Mouse (Mus musculus): Measurements from ENCODE around the gene Plpp7.
A peak's percentile ranks its signal among the peaks of the same experiment; 100 is the strongest.

Gene Plpp7

DNA sequence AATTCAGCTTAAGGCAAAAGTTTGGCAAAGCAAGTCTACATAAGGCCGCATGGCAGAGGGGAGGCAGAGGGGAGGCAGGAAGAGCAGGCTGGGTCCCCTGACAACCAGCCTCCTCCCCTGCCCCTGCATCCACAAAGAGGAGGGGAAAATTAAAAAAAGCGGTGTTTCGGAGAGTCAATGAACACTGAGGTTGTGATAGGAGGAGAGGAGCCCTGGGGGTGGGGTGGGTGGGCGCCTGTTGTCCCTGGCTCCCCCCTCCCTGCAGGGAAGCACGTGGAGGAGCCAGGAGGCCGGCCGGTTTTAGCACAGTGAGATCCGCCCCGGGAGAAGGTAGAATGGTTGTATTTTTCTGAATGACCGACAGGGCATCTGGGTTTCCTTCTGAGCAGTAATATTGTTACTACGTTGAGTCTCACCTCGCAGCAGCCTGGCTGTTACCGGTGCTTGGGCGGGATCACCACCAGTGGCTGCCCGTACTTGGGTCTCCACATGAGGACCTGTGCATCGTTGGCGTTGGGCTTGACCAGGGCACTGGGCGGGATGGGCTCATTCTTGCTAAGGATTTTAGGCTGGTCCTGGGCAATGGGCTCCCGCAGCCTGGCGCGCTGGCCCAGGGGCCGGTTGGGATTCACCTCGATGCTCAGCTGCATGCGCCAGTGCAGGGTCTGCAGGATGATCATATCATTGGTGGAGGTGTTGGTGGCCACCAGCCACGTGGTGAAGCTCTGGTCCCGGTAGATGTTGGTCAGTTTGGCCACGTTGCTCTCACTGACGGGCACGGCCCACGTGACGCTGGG, 26.3 kb upstream of the Plpp7 start:
- no peak for DNase-seq (ENCODE audit: low spot score in 2 of 2)

GRCm38 (mm10) chr2:32070747-32071146, 24.6 kb upstream of the Plpp7 start:
- no peak for DNase-seq (ENCODE audit: low spot score in 2 of 2)

DNA sequence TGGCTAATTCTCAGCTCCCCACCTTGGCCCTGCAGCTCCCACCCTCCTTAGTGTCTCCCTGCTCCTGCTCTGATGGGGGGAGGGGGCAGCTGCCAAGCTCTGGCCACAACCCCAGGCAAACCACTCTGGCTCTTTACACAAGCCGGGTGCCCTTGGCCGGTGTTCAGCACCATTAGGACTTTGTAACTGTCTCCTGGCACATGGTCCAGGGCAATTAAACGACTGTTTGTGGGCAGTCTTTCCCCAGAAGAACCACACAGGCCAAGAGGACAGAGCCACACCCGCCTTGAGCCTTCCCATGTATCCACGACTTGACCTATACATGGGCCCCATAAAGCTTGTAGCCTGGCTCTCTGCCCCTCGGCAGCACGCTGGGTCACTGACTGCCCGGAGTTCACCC, 20.9 kb upstream of the Plpp7 start:
- DNase-seq (ENCODE audit: low spot score in 2 of 2): peak; percentile 70 to 77

GRCm38 (mm10) chr2:32075368-32075767, 20.0 kb upstream of the Plpp7 start:
- no peak for DNase-seq (ENCODE audit: low spot score in 2 of 2)

GRCm38 (mm10) chr2:32077744-32078143, 17.6 kb upstream of the Plpp7 start:
- DNase-seq (ENCODE audit: low spot score in 2 of 2): no peak

- DNase-seq (ENCODE audit: low spot score in 2 of 2): peak in 1 of 2 experiments; percentile 50
Observed at GRCm38 (mm10) chr2:32078522-32078921, 16.8 kb upstream of the Plpp7 start.

DNA sequence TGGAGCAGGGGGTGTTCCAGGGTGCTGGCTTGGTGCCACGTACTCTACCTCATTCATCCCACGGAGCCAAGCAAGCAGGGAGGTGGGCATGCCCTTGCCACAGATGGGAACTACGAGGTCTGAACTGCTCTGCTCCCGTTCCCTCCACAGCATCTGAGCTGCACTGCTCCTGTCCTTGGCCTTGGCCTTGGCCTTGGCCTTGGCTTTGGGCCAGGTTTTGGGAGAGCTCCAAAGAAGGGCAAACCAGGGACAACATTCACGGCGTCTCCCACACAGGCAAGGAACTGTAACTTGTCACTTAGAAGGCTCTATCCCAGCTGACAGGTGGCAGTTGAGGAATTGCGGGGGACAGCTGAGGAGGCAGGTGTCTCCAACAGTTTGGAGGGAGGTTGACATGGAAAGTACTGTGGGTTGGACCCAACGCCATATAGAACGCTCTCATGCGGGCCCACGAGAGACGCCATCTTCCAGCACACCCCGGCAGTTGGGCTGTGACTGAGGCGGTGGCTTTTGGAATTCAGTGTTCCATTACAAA, 16.1 kb upstream of the Plpp7 start:
- DNase-seq (ENCODE audit: low spot score in 2 of 2): no peak

DNA sequence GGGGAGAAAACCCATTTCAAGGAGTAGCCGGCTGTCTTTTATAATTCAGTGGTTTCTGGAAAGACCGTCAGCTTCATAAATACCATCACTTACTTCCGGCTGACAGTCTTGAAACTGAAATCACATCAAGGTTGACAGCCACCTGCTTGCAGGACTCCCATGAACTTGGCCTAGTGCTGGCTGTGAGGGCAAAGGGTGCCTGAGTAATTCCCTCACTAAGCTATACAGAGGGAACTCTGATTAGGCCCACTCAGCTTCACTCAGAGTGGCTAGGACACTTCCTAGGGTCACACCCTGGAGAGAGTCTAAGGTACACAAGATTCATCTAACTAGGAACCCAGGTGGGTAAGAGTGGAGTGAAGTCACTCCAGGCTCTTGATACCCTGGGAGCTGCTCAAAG, 14.6 kb upstream of the Plpp7 start:
- DNase-seq (ENCODE audit: low spot score in 2 of 2): no peak

DNA sequence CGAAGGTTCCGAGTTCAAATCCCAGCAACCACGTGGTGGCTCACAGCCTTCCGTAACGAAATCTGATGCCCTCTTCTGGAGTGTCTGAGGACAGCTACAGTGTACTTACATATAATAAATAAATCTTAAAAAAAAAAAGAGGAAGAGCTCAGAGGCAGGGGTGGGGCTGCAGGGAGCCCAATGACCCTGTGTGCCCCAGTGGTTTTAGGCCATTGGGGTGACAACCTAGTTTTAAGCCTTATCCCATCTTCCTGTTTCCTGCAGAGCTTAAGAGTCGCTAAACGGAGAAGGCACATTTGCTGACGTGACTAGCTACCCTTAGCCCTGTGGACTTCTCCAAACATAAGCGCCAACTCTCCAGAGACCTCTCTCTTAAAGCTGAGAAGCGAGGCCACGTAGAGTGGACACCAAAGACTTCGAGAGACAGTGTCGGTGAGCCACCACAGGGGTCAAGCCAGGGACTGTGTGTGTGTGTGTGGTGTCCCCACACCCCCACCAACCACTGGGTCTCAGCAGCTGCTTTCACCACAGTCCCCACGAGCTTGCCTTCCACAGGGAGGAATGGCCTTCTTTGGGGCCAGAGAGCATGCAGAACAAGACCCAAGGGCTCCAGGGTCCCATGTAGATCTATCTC, 13.9 kb upstream of the Plpp7 start:
- no peak for DNase-seq (ENCODE audit: low spot score in 2 of 2)

DNA sequence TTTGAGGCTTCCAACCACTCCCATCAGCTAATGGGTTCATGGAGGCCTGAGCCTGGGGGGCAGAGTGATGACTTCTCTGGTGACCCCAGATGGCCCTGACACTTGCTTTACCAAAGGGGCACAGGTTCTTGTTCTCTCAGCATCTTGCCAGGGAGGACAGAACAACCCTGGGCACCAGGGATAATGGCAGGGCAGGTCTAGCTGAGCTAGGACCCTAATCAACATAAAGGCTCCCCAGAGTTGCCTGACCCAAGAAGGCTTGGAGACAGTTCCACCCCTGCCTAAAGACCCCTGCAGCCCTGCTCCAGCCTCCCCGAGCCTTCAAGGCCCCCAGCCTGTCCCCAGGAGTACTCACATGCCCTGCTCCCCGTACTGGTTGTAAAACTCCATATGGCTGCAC, 13.1 kb upstream of the Plpp7 start:
- no peak for DNase-seq (ENCODE audit: low spot score in 2 of 2)

- DNase-seq (ENCODE audit: low spot score in 2 of 2): peak in 1 of 2 experiments; percentile 51
Observed at GRCm38 (mm10) chr2:32083159-32084011, 11.9 kb upstream of the Plpp7 start.

DNA sequence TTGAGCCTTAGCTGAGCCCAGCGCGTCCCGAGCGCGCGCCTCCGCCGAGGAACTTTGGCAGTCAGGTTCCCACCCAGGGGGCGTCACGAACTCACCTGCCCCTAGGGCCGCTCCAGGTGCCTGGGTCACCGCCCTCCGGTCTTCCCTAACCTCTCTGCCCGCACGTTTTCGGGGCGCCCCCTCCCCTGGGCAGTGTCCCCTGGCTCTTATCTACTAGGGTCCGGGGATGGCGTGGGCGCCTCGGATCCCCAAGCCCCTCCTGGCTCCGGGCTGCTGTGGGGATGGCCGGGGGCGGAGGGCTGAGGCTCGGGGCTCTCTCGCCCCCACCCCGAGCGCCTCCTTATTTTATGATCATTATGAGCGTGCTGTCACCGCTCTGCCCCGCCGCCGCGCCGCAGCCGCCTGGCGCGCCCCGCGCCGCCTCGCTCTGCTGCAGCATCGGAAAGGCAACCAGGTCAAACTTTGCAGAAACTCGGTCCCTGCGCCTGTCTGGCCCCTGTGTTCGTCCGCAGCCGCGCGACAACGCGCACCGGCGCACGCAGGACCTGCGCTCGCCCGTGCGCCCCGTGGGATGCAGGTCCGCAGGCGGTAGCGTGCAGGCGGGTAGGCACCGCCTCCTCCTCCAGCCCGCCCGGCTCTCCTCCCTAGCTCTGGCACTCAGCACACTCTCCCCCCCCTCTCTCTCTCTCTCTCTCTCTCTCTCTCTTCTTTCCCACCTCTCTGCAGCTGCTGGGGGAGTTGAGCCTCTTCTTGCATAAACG, 11.0 kb upstream of the Plpp7 start, which contains the start of gene Fam78a:
TSS of gene Fam78a (minus strand) at position 747 of the 761 bp plus-strand sequence.
- peak in 1 of 2 experiments; percentile 45 for DNase-seq (ENCODE audit: low spot score in 2 of 2)

DNA sequence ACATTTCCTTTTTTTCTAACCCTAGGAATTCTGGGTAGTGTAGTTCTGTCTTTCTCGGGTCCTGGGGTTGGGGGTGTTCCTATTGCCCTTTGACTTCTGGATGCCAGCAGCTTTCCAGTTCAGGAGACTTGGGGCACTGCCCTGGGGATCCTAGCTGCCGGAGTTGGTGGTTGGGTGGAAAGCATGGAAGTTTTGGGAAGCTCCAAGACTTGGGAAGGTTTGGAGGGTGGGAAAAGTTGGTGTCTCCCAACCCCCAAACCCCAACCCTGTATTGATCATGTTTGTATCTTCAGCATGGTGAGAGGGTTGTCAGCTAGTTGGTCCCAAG, 10.5 kb upstream of the Plpp7 start:
- no peak for DNase-seq (ENCODE audit: low spot score in 2 of 2)

- no peak for DNase-seq (ENCODE audit: low spot score in 2 of 2)
Observed at GRCm38 (mm10) chr2:32085231-32085630, 10.1 kb upstream of the Plpp7 start.

- no peak for DNase-seq (ENCODE audit: low spot score in 2 of 2)
Observed at GRCm38 (mm10) chr2:32087606-32088005, 7.7 kb upstream of the Plpp7 start.

DNA sequence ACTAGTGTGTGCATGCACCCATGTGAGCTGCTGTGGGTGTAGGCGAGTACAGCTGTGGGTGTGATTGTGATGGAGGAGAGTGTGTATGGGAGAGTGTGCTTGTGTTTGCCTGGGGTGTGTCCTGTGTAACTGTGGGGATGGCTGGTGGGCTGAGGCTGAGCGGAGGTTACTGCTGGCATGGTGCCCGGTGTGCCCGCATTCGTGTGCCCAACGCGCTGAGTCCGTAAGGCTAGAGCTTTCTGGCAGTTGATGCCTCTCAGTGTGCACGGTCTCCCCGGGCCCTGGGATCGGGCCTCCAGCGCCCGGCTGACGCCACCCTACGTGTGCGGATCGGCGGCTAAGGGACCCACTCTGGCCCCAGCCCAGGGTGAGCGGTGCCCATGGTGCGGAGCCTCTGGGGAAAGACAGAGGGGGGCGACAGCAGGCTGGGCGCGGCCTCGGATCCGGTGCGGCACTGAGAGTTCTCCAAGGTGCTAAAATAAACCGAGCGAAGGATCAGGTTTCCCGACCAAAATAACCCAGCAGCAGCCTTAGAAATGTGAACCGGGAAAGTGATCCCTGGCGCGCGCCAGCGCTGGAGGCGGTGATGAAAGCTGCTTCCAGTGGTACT, 6.9 kb upstream of the Plpp7 start:
- peak; percentile 60 to 63 for DNase-seq (ENCODE audit: low spot score in 2 of 2)

DNA sequence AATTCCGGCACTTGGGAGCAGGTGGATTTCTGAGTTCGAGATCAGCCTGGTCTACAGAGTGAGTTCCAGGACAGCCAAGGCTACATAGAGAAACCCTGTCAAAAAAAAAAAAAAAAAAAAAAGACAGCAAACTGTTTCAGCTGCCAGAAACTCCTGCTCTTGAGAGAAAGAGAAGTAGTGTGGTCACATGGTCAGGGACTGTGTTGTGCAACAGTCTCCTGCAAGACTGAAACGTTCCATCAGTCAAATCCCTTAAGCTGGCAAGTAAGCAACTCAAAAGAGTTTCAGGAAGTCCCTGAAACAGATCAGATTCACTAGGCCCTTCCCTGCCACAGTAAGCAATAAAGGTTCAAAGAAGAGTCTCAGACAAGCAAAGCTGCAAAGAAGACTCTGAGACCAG, 5.7 kb upstream of the Plpp7 start:
- no peak for DNase-seq (ENCODE audit: low spot score in 2 of 2)

DNA sequence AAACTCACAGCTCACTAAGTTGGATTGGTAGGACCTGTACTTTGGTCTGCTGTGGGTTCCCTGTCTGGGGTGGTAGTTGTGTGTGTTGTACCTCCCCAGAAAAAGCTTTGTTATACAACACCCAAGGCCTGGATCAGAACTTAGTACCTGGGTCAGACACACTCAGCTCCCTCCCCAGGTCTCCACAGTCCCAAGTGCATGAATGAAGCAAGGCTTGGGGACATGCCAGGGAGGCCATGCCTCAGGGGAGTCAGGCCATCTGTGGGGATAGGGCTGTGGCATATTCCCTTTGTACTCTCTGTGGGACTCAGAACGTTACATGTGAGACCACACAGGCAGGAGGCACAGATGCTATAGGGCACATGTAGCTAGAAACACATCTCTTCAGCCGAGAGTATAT, 5.2 kb upstream of the Plpp7 start:
- DNase-seq (ENCODE audit: low spot score in 2 of 2): no peak

GRCm38 (mm10) chr2:32091956-32092355, 3.4 kb upstream of the Plpp7 start:
- DNase-seq (ENCODE audit: low spot score in 2 of 2): no peak

DNA sequence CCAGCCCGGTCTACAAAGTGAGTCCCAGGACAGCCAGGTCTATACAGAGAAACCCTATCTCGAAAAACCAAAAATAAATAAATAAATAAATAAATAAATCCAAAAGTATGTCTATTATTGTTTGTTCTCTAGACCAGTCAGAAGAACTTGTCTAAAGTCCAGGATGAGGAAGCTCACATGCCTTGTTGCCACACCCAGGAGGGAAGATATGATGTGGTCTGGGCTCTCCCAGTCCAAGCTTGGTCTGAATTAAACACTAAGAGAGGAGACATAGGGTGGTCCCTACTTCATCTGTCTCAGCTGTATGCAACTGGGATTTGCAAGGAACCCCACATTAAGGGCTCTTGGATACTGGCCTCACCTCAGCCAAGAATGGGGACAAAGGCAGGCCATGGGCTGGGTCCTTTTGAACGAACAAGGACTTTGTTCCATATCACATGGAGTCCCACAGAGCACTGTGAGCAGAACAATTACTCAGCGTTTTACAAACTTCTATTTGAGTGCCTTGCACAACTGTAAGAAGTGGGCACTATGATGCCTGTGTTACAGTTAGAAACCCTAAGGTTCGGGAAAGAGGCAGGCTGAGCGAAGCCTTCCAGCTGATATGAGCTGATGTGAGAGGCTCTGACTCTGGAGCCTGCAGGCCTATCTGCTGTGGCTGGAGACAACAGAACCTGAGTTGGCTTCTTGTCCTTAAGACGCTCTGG, 1.2 kb upstream of the Plpp7 start:
- no peak for DNase-seq (ENCODE audit: low spot score in 2 of 2)

DNA sequence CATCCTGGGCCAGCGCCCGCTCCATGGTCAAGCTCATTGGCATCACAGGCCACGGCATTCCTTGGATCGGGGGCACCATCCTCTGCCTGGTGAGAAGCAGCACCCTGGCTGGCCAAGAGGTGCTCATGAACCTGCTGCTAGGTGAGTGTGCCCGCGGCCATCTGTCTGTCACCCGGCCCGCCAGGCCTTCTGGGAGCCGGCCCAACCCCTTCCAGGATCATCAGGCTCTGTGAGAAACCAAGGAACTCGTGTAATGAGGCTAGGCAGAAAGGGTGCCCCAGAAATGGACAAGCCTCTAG, 743 bp downstream of the Plpp7 start:
- DNase-seq (ENCODE audit: low spot score in 2 of 2): peak in 1 of 2 experiments; percentile 44

Measured in right cerebral cortex, postnatal 10 days (tissue).